Mouse (Mus musculus): ENCODE measurements around the gene Dpf2. TPM values are rescaled to one million over a fixed set of nuclear protein-coding genes. Genes with fewer than 3 reads are reported as not detected.
A peak's percentile ranks its signal among the peaks of the same experiment; 100 is the strongest.
"Not testable (repeated sequence)": the region's sequence is repeated elsewhere in the genome, so short reads cannot be mapped to it uniquely, and the experiment has no call there.

Gene Dpf2
- total RNA-seq, 2 experiments from 2014 or later = 71.9 to 78.2 TPM

- no peak for DNase-seq
- intact Hi-C loops (cut with DNase I; ENCODE audit: low total_unique reads) = loop anchor here (10.0 kb wide), 1 partner anchor 103 kb away; the partner anchor contains the start of gene Capn1
These were observed 1.2 kb downstream of the Dpf2 start for GRCm38 (mm10) chr19:5911430-5912102.

GRCm38 (mm10) chr19:5910221-5910620 lies 2.6 kb downstream of the Dpf2 start:
- intact Hi-C loops (cut with DNase I; ENCODE audit: low total_unique reads) = loop anchor here (10.0 kb wide), 1 partner anchor 105 kb away; the partner anchor contains the start of gene Capn1
- no peak for DNase-seq

GRCm38 (mm10) chr19:5907275-5907674 lies 5.5 kb downstream of the Dpf2 start:
- DNase-seq = no peak
- intact Hi-C loops (cut with DNase I; ENCODE audit: low total_unique reads) = no loop called here

GRCm38 (mm10) chr19:5894002-5894678 lies 18.7 kb downstream of the Dpf2 start, which contains the start of gene Tigd3:
Gene Tigd3, minus strand, starts transcription at chr19:5894149.
- peak; percentile 93 for DNase-seq
- intact Hi-C loops (cut with DNase I; ENCODE audit: low total_unique reads) = no loop called here

- DNase-seq = no peak
- intact Hi-C loops (cut with DNase I; ENCODE audit: low total_unique reads) = no loop called here
These were observed 19.4 kb downstream of the Dpf2 start for GRCm38 (mm10) chr19:5893282-5894001.

GRCm38 (mm10) chr19:5892735-5893134 lies 20.1 kb downstream of the Dpf2 start:
- no peak for DNase-seq
- intact Hi-C loops (cut with DNase I; ENCODE audit: low total_unique reads) = no loop called here

GRCm38 (mm10) chr19:5892262-5892661 lies 20.5 kb downstream of the Dpf2 start:
- intact Hi-C loops (cut with DNase I; ENCODE audit: low total_unique reads) = no loop called here
- no peak for DNase-seq

- no peak for DNase-seq
- intact Hi-C loops (cut with DNase I; ENCODE audit: low total_unique reads) = no loop called here
These were observed 21.1 kb downstream of the Dpf2 start for GRCm38 (mm10) chr19:5891521-5892258.

GRCm38 (mm10) chr19:5889211-5889610 lies 23.6 kb downstream of the Dpf2 start:
- intact Hi-C loops (cut with DNase I; ENCODE audit: low total_unique reads) = no loop called here
- DNase-seq = no peak

- DNase-seq = no peak
- intact Hi-C loops (cut with DNase I; ENCODE audit: low total_unique reads) = no loop called here
These were observed 25.5 kb downstream of the Dpf2 start for GRCm38 (mm10) chr19:5887234-5887815.

- intact Hi-C loops (cut with DNase I; ENCODE audit: low total_unique reads) = no loop called here
These were observed 27.0 kb downstream of the Dpf2 start for GRCm38 (mm10) chr19:5885838-5886237.

GRCm38 (mm10) chr19:5883935-5884334 lies 28.9 kb downstream of the Dpf2 start:
- intact Hi-C loops (cut with DNase I; ENCODE audit: low total_unique reads) = loop anchor here (5.0 kb wide), 1 partner anchor 97 kb away; no protein-coding TSS in a partner anchor
- no peak for DNase-seq

More at GRCm38 (mm10) chr19:5885838-5886237, 27.0 kb downstream of the Dpf2 start:
- no peak for DNase-seq

GRCm38 (mm10) chr19:5882079-5882478 lies 30.7 kb downstream of the Dpf2 start:
- intact Hi-C loops (cut with DNase I; ENCODE audit: low total_unique reads) = loop anchor here (5.0 kb wide), 1 partner anchor 95 kb away; no protein-coding TSS in a partner anchor
- DNase-seq = not testable (repeated sequence)

GRCm38 (mm10) chr19:5881155-5881554 lies 31.7 kb downstream of the Dpf2 start:
- no peak for DNase-seq
- intact Hi-C loops (cut with DNase I; ENCODE audit: low total_unique reads) = loop anchor here (5.0 kb wide), 1 partner anchor 94 kb away; no protein-coding TSS in a partner anchor

- intact Hi-C loops (cut with DNase I; ENCODE audit: low total_unique reads) = loop anchor here (5.0 kb wide), 1 partner anchor 92 kb away; no protein-coding TSS in a partner anchor
- no peak for DNase-seq
These were observed 33.1 kb downstream of the Dpf2 start for GRCm38 (mm10) chr19:5879735-5880134.

- DNase-seq = no peak
- intact Hi-C loops (cut with DNase I; ENCODE audit: low total_unique reads) = no loop called here
These were observed 33.9 kb downstream of the Dpf2 start for GRCm38 (mm10) chr19:5878916-5879315.

- no peak for DNase-seq
- intact Hi-C loops (cut with DNase I; ENCODE audit: low total_unique reads) = no loop called here
These were observed 34.5 kb downstream of the Dpf2 start for GRCm38 (mm10) chr19:5878362-5878722.

GRCm38 (mm10) chr19:5877618-5878361 lies 35.0 kb downstream of the Dpf2 start, which contains the start of gene Slc25a45:
Gene Slc25a45, plus strand, starts transcription at chr19:5877808.
- intact Hi-C loops (cut with DNase I; ENCODE audit: low total_unique reads) = no loop called here
- DNase-seq = peak; percentile 80

All from gastrocnemius, postnatal 14 days (tissue).